Mouse (Mus musculus): ENCODE measurements at regions not wholly inside any gene's neighbourhood (a gene's known extent, or its start where the extent isn't known, plus 50 kb on each side); places are given as distances from the start of the nearest gene placed in this dataset.

GRCm38 (mm10) chr13:26375546-26375945, 394.4 kb downstream of the Hdgfl1 start:
- TF ChIP-seq CTCF (IDR thresholded peaks at IDR 0.05; ENCODE audit: low read depth) (no peak), EP300 (IDR thresholded peaks at IDR 0.05; ENCODE audit: low read depth) (no peak)
